Mouse (Mus musculus): Measurements from ENCODE around the gene Dnttip2.
"Not testable (repeated sequence)": the region's sequence is repeated elsewhere in the genome, so short reads cannot be mapped to it uniquely, and the experiment has no call there.

Dnttip2 gene

DNA sequence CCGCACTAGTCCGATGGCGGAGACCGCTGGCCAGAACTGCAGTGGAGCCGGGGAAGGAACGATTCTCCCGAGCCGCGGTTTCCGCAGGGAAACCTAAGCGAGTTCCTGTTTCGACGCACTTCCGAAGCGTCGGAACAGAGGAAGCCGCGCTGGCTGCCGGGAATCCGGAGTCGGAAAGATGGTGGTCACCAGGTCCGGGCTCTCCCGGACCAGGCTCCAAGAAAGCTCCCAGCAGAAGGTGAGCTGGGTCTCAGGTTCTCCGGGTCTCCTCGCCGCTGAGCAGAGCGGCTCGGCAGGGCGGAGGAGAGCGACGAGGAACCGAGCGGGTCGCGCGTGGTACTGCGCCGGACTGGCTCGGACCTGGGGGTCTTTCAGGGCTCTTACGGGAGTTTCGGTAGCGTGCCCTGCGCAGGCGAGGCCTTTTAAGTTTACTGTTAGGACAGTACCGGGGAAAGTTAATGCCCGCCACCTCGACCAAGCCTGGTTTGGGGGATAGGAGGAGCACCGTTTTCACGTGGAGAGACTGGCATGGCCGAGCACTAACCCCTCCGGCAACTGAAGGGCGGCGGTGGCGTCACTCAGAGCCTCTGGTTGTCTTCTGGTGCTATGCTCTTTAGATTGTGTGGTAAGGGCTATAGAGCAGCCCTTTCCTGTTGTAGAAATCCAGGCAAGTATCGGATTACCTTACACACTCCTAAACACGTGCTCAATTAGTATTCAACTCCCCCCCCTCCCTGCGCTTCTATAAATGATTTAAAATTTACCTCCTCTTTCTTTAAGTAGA lies at the start of gene Dnttip2:
Gene Dnttip2 (plus strand): TSS at position 148 of the 784 bp plus-strand sequence.
- DNase-seq (ENCODE audit: inconsistent age in 2 of 2, low spot score in 1 of 2), result peak; percentile 95 to 97

DNA sequence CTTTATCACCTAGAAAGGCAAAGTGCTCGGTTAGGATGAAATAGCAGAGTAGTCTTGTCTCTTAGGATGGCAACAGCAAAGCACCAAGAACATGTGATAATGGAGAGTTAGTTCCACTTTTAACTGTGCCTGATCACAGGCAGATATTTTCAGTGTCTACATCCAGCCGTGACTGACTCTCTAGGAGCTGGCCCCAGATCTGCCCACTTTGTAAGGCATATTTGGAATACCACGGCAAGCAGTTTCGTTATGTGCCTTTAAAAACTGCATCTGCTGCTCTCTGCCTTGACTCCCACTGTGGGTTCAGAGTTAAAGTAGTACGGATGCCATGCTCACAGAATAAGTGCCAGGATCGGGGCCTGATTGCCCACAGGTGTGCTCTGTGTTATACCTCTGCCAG lies 47.2 kb upstream of the Dnttip2 start:
- DNase-seq (ENCODE audit: inconsistent age in 2 of 2, low spot score in 1 of 2), result not testable (repeated sequence)

DNA sequence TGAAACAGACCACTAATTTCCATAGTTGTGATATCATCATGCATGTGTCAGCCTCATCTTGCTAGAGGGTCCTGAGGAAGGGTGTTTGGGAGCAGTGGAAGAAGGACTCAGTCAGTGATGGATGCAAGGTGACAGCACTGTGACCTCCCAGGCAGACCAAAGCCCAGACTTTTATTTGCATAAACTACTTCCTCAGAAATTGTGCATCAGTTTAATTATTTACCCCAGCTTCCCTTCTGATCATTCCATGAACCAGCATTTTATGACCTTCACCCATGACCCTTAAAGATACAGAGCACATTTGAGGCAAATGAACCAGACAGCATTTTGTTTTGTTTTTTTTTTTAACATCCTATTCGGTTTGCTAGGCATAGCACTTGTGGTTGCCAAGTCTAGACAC lies 38.4 kb upstream of the Dnttip2 start:
- DNase-seq (ENCODE audit: inconsistent age in 2 of 2, low spot score in 1 of 2), result no peak

DNA sequence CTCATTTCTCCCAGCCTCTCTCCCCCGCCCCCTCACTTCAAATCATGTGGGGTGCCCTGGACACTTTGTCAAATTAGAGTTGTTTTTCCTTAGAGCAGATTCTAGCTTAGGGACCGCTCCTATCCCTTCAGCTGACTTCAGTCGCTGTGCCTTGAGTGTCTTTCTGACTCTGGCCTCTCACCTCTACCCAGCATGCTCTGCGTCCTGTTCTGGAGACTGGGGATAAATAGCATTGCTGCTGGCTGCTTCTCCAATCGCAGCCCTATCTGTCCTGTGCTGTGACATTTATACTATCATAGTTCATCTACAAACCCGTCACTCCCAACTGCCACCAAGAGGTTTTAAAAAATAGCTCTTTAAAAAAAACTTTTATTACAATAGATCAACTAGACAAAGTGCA lies 31.3 kb upstream of the Dnttip2 start:
- no peak for DNase-seq (ENCODE audit: inconsistent age in 2 of 2, low spot score in 1 of 2)

DNA sequence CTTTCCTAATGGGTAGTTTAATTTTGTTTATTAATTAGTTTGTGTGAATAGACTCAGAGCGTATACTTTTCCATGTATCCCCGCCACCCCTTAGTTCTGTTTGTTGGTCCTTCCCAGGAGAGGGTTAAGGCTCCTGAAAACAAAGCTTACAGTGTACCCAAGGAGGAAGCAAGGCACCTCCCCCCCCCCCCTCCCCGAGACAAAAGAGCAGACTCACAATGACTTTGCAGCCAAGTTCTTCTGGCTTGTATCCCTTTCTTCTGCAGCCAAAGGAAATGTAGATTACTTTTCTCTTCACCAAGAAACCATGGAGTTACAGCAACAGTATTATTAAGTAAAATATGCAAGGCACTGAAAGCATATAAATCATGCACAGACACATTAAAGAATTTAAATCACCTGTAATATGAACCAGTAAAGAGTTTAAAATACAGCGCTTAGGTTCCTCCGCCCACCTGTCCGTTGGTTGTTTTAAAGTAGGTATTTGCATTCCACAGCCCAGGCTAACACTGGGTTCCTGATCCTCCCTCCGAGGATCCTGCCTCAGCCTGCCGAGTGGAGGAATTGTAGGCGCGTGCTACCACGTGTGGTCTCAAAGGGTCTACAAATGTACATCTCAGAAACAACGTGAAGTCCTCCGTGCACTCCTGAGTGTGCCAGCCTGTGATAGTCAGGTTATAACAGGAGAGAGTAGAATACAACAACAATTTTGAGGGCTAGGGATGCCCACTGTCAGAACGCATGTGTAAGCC lies 30.6 kb upstream of the Dnttip2 start:
- DNase-seq (ENCODE audit: inconsistent age in 2 of 2, low spot score in 1 of 2), result no peak

DNA sequence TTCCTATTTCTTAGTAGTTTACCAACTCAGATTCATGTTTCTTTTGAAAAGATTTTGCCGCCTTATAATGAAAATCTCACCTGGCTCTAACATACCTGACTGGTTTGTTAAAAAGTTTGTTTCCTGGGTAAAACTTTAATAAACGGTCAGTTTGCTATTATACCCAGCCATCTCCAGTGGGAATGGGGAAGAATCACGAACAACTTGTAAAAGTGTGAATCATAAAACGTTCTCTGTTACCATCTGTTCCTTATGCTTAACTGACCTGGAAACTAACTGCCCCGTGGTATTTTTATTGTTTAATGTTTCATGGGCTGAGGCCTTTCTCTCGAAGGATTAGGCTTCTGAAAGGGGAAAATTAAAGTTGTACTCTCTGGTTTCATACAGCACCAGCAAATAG lies 29.4 kb upstream of the Dnttip2 start:
- DNase-seq (ENCODE audit: inconsistent age in 2 of 2, low spot score in 1 of 2), result no peak

DNA sequence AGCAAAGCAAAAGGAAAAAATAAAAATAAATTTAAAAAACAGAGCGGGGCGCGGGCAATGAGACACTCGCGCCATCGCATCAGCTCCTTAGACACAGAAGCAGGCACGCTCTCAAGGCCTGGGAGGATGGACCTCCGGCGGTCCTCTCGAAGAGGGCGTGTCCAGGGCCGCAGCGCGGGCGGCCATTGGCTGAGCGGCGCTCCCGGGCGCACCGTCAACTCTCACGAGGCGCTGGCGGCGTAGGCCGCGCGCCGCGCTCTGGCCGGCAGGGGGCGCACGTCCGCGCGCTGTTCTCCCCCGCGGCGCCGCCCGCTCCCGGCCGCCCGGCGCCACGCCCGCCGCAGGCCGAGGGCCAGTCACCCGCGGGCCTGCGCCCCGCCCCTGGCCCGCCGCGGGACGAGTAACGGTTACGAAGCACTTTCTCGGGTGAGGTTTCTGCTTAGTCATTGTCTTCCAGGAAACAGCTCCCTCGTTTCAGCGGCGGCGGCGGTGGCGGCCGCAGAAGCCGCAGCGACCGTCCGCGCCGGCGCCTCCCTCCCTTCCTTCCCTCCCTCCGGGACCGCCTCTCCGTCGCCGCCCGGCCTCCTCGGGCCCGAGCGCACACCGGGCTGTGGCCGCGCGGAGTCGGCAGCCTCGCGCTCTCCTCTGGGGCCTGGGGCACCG lies 28.8 kb upstream of the Dnttip2 start, which contains the start of gene Gclm:
Gene Gclm (plus strand): TSS at position 343 of the 663 bp plus-strand sequence.
- peak; percentile 96 to 97 for DNase-seq (ENCODE audit: inconsistent age in 2 of 2, low spot score in 1 of 2)

DNA sequence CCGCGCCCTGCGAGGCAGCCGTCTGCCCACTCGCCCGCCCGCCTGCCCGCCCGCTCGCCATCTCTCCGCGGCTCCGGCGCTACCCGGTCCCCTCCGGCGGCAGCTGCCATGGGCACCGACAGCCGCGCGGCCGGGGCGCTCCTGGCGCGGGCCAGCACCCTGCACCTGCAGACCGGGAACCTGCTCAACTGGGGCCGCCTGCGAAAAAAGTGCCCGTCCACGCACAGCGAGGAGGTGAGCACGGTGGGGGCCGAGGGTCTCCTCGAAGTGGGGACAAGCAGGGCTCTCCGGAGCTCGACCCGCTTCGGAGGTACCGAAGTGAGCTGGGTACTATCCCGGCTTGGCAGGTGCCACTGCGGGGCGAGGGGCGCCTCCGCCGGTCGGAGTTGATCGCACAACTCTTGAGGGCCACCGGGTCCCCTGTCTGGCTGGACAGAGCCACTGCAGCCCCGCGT lies 28.3 kb upstream of the Dnttip2 start:
- DNase-seq (ENCODE audit: inconsistent age in 2 of 2, low spot score in 1 of 2), result peak; percentile 73 to 85

DNA sequence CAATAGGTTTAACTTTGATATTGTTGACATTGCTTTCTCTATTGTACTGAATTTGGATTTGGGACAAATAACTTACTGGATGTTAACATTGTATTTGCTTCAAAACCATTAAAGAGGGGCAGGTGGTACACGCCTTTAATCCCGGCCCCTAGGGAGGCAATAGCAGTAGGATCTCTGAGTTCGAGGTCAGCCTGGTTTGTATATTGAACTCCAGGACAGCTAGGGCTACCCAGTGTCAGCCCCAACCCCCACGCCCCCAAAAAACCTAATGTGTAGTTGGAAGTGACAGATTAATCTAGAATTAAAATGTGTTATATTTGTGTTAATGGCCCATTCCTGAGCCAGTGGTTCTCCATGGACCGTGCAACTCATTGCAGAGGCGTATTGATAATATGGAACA lies 27.8 kb upstream of the Dnttip2 start:
- no peak for DNase-seq (ENCODE audit: inconsistent age in 2 of 2, low spot score in 1 of 2)

DNA sequence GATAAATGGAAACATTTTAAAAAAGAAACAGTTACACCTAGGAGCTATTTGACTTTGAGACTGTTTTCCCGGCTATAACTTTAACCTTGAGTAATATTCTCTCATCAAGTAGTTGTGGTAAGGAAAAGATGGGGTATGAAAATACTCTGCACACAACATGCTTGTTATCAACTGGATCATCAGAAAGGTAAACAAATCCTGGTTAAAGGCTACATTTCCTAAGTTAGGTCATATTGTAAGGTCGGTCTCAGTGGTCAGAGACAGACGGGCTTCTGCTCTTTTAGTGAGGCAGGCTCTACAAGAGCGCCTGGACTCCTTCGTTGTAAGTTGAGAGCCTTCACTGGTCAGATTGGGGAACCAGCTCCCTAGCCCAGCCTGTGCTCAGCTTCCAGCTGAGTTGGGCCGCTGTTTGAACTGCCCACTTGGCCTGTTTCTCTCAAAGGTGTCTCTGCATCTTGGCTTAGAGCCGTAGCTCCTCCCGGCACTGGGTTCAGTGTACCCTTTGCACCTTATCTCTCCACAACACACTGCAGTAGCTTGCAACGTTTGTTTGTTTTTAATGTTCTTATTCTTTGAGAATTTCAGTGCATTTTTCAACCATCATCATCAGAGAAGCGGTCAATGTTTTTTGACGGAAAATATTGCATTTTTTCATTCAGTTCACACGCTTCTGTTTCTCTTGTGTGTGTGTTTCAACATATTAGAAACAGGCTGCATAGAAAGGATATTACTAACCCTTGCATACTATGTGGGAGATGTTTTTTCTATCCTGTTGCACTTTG lies 27.0 kb upstream of the Dnttip2 start:
- peak in 1 of 2 experiments; percentile 17 for DNase-seq (ENCODE audit: inconsistent age in 2 of 2, low spot score in 1 of 2)

DNA sequence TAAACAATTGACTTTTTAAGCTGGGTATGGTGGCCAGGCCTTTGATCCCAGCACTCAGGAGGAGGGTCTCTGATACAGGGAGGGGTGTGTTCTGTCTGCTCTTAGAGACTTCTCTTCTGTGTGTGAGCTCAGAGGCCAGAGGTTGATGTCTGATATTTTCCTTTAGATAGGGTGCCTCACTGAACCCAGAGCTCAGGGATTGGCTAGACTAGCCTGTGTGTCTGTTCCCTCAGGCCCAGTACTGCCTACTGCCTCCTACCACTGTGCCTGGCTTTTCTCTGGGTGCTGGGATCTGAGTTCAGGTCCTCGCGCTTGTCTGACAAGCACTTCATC lies 26.5 kb upstream of the Dnttip2 start:
- DNase-seq (ENCODE audit: inconsistent age in 2 of 2, low spot score in 1 of 2), result peak in 1 of 2 experiments; percentile 14

DNA sequence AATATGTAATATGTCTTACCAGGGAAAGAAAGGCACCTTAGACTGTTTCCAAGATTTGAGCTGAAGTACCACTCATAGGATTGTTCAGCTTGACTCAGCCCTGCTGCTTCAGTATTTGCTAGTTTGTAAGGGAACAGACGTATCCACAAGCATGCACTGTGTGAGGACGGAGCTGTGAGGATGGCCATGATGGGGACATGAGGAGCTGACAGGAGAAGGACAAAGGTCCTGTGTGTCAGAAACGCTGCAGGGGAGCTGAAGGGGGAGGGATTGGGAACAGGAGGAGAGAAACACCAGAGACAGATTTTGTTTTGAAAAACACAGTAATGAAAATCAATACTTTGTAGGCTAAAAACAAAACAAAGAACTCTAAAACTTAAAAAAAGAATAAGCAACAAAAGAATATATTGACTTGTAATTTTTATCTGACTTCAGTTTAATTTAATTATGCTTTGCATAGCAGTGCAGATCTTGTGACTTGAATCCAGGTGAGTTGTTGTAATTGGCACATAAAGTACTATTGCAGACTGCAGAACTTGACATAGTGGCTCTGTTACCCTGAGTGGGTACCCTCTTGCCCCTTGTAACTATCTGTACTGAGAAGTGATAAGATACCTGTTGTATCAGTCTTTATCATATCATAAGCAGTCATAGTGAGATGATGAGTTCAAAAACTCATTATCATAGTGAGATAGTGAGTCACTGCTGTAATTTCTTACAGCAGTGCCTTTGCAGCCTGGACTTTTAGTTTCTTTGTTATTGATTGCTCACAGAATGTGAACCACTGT lies 21.5 kb upstream of the Dnttip2 start:
- peak; percentile 63 to 78 for DNase-seq (ENCODE audit: inconsistent age in 2 of 2, low spot score in 1 of 2)

DNA sequence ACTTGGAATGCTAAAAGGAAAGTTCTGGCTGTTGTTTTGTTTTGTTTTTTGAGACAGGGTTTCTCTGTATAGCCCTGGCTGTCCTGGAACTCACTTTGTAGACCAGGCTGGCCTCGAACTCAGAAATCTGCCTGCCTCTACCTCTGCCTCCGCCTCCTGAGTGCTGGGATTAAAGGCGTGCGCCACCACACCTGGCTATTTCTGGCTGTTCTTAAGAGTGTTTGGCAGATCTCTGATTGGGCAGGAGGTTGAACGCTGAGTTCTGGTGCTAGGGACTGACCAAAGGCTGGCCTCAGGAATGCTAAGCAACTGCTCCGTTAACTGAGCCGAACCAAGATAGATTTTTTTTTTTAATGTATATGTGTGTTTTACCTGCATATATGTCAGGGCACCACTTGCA lies 20.1 kb upstream of the Dnttip2 start:
- peak in 1 of 2 experiments; percentile 13 for DNase-seq (ENCODE audit: inconsistent age in 2 of 2, low spot score in 1 of 2)

DNA sequence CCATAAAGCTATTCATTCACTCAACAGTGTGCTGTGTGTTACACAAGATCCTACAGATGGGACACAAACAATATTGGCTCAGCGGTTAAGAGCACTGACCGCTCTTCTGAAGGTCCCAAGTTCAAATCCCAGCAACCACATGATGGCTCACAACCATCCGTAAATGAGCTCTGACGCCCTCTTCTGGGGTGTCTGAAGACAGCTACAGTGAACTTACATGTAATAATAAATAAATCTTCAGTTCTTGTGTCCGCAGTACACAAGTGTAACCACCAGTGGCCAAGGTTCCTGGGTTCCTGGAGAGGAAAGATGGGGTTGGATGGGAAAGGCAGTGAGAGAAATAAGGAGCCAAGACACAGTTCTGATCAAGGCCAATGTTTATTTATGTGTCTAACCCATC lies 4.2 kb upstream of the Dnttip2 start:
- DNase-seq (ENCODE audit: inconsistent age in 2 of 2, low spot score in 1 of 2), result no peak

DNA sequence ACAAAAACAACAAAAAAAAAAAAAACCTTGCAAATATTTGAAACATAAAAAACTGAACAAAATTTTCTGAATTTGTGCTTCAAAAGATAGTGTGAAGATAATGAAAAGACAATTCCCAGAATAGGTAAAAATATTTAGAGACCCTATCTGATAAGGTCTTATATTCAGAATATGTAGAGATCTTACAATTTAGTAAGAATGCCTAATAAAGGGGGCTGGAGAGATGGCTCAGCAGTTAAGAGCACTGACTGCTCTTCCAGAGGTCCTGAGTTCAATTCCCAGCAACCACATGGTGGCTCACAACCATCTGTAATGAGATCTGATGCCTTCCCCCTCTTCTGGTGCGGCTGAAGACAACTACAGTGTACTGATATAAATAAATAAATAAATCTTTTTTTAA lies 1.6 kb upstream of the Dnttip2 start:
- DNase-seq (ENCODE audit: inconsistent age in 2 of 2, low spot score in 1 of 2), result not testable (repeated sequence)

DNA sequence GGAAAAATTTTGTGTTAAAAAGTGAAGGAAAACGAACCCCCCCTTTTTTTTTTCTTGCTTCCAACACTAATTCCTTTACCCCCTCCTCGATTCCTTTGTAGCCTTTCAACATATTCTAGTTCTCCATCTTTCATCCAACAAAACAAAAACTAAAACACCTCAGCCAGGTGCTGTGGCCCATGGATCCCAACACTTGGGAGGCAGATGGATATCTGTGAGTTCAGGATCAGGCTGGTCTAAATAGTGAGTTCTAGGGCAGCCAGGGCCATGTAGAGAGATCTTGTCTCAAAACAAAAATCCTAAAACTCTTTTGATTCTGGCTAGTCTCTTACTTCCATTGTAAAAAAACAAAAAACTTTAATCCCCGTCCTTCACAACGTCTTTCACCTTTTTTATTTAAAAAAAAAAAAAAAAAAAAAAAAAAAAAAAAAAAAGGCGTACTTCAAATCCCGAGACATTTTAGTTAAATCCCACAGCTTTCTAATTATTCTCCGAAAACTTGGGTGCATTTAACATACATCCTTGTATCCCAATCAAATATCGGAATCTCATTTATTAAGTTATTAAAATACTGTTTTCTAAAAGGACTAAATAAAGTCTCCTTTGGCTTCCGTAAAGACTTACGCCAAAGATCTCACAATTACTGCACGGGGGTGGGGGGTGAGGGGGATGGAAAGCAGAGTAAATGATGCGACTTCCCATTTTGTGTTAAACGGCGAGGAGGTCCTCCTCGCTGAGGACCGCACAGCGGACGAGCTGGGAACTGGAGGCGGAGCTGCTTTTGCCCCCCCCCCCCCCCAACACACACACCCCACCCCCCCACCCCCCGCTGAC lies 564 bp upstream of the Dnttip2 start:
- DNase-seq (ENCODE audit: inconsistent age in 2 of 2, low spot score in 1 of 2), result peak in 1 of 2 experiments; percentile 50

DNA sequence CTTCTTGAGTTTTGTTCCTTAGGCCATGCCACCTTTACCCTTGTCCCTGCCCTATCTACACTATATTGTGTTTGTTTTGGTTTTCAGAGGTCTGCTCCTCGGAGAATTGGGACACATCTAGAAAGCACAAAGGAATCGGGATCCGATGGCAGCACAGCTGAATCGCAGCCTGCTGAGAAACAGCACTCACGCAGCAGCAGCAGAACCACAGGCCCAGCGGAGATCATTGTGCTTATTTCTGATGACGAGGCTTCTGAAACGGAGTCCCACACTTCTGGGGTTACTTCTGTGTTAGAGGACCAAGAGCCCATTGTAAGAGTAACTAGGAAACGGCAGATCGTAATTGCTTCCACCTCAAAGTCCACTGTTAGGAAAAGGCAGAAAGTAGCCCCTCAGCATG lies 923 bp downstream of the Dnttip2 start:
- DNase-seq (ENCODE audit: inconsistent age in 2 of 2, low spot score in 1 of 2), result no peak

DNA sequence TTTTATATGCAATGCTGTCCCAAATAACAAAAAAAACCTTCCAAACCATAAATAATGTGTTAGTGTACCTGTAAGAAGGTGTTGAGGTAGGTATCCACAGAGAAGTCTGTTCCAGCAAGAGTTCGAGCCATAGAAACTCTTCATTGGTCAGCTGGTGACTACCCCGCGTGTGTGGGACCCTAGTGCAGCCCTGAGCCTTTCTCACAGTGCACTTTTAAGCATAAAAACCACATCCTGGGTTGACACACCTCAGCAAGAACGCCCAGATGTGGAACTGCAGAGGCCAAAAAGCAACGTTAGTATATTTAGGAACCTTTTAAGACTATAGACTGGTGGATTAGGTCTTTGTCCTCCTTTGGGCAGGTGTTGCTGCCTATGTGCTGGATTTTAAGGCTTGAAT lies 13.0 kb downstream of the Dnttip2 start:
- no peak for DNase-seq (ENCODE audit: inconsistent age in 2 of 2, low spot score in 1 of 2)

DNA sequence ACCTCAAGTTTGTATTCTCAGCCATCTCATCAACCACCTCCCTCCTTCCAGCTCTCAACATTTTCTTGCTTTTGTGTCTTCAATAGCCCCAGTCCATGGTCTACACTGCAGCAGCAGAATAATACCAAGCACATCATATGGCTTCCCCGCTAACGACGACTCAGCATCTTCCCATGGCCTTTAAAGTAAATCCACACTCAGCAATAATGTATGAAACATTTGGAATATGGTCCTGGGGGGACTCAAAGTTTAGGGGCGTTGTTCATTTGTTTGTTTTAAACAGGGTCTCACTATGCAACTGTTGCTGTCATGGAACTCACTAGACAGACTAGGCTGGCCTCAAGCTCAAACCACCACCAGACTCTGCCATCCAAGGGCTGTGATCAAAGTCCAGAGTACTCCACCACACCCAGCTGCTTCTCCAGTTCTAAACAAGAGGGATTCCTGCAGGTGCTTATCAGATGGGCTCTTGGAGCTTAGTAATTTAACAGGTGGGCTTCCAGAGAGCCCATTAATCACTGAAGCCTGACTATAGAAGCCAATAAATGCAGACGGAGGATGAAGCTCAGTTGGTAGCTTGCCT lies 14.5 kb downstream of the Dnttip2 start:
- no peak for DNase-seq (ENCODE audit: inconsistent age in 2 of 2, low spot score in 1 of 2)
